Comparison of ENCODE assay signal across 15 mouse cellular contexts in genomic region chr12:103188223-103188622, GRCm38 (mm10). TPM values are rescaled to one million over a fixed set of nuclear protein-coding genes. Genes with fewer than 3 reads are reported as not detected.
"Had no signal": no experiment of that assay in that cellular context is flagged by ENCODE, and none has a peak within 500 bp of the region (broad histone marks: within the 10 kb centered on the region; RNA-seq: fewer than 3 reads in every experiment).

No protein-coding gene starts in this region.

- DNase-seq: kidney, postnatal 36 days; layer of hippocampus, adult 9-11 months; layer of hippocampus, postnatal 36 days; lung, adult 18-20 months; retina, postnatal 1 day; thymus, postnatal 36 days had no signal

- H3K27me3 ChIP-seq: midbrain, embryonic 15.5 days; neural tube, embryonic 13.5 days had no signal

- H3K4me2 ChIP-seq: limb, embryonic 12.5 days; midbrain, embryonic 15.5 days; neural tube, embryonic 13.5 days had no signal

- H3K9me3 ChIP-seq: limb, embryonic 12.5 days; midbrain, embryonic 15.5 days; neural tube, embryonic 13.5 days had no signal

- H3K4me3 ChIP-seq: limb, embryonic 12.5 days; midbrain, embryonic 15.5 days; neural tube, embryonic 13.5 days had no signal

- H3K36me3 ChIP-seq: limb, embryonic 12.5 days had no signal

- H3K4me1 ChIP-seq: limb, embryonic 12.5 days; midbrain, embryonic 15.5 days had no signal

- H3K27ac ChIP-seq: kidney, postnatal 0 days; limb, embryonic 12.5 days; liver, embryonic 14.5 days; midbrain, embryonic 15.5 days; neural tube, embryonic 13.5 days had no signal

- H3K9ac ChIP-seq: limb, embryonic 12.5 days; liver, embryonic 14.5 days; midbrain, embryonic 15.5 days; neural tube, embryonic 13.5 days had no signal

- ATAC-seq: midbrain, embryonic 15.5 days had no signal

RNA-seq across cellular contexts. Expression of gene Prima1, which starts 53.7 kb away (rescaled TPM):
- total RNA-seq: liver, adult 2 months; megakaryocyte-erythroid progenitor cell, adult 5-6 weeks had no signal
- polyA plus RNA-seq: limb, embryonic 12.5 days; liver, adult 2 months; liver, embryonic 14.5 days; spleen, adult 2 months; thymus, postnatal 0 days had no signal
